Mouse (Mus musculus) lung, postnatal 0 days (tissue): ENCODE results near the gene Sh2d6.

Source experiments
- CTCF ChIP-seq: IDR thresholded peaks from 2 replicates; pipeline ENCODE4 v1.5.1; 2016; ENCODE audit warnings: antibody characterized with exemption, mild to moderate bottlenecking
- EP300 ChIP-seq: IDR thresholded peaks from 2 replicates; pipeline ENCODE4 v1.6.1; 2016; ENCODE audit warnings: antibody characterized with exemption, mild to moderate bottlenecking, control low read depth

DNA sequence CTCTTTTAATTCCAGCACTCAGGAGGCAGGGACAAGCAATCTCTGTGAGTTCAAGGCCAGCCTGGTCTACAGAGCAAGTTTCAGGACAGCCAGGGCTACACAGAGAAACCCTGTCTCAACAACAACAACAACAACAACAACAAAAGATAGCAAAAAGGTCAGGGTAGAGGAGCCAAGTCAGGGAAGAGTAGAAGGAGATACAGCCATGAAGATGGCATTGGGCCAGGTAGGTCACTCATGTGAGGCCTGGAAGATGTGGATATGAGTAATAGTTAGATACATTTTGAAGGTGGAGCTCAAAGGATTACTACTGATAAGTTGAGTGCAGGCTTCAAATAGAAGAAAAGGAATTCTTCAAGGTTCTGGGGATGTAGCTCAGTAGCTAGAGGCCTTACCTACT is 18.2 kb downstream of the Sh2d6 start:
- TF ChIP-seq EP300 (no peak), CTCF (no peak)
